Mouse (Mus musculus): ENCODE results near the gene Pls1. TPM values are rescaled to one million over a fixed set of nuclear protein-coding genes. Genes with fewer than 3 reads are reported as not detected.

Pls1 gene
- total RNA-seq, 2 experiments from 2014 or later = 9.2 to 12.3 TPM

GRCm38 (mm10) chr9:95795077-95795784 lies 49.9 kb downstream of the Pls1 start:
- DNase-seq (ENCODE audit: low spot score in 2 of 2) = no peak
- Histone ChIP-seq H3K27ac (no peak overlapping the region), H3K4me3 (no peak overlapping the region)
- no peak for TF ChIP-seq CTCF (conservative IDR thresholded peaks at IDR 0.05)

GRCm38 (mm10) chr9:95793986-95794744 lies 50.9 kb downstream of the Pls1 start:
- no peak overlapping the region for H3K27ac ChIP-seq
- TF ChIP-seq CTCF (conservative IDR thresholded peaks at IDR 0.05) = no peak
- H3K4me3 ChIP-seq = no peak overlapping the region
- DNase-seq (ENCODE audit: low spot score in 2 of 2) = no peak

GRCm38 (mm10) chr9:95784888-95785511 lies 60.1 kb downstream of the Pls1 start:
- no peak overlapping the region for H3K27ac ChIP-seq
- peak in 1 of 2 experiments; percentile 10 for DNase-seq (ENCODE audit: low spot score in 2 of 2)
- no peak for TF ChIP-seq CTCF (conservative IDR thresholded peaks at IDR 0.05)
- no peak overlapping the region for H3K4me3 ChIP-seq

- Histone ChIP-seq H3K4me3 (no peak overlapping the region; the same call in 1 of the 2 replicates), H3K27ac (no peak overlapping the region)
- no peak for TF ChIP-seq CTCF (conservative IDR thresholded peaks at IDR 0.05)
- DNase-seq (ENCODE audit: low spot score in 2 of 2) = no peak
Measured at GRCm38 (mm10) chr9:95783646-95784293, 61.3 kb downstream of the Pls1 start.

- TF ChIP-seq CTCF (conservative IDR thresholded peaks at IDR 0.05) = no peak
- DNase-seq (ENCODE audit: low spot score in 2 of 2) = peak; percentile 15 to 16
- Histone ChIP-seq H3K4me3 (no peak overlapping the region), H3K27ac (no peak overlapping the region)
Measured at GRCm38 (mm10) chr9:95771671-95772070, 73.4 kb downstream of the Pls1 start.

GRCm38 (mm10) chr9:95763218-95763617 lies 81.9 kb downstream of the Pls1 start:
- no peak for TF ChIP-seq CTCF (conservative IDR thresholded peaks at IDR 0.05)
- Histone ChIP-seq H3K4me3 (no peak overlapping the region), H3K27ac (no peak overlapping the region)
- DNase-seq (ENCODE audit: low spot score in 2 of 2) = no peak

DNA sequence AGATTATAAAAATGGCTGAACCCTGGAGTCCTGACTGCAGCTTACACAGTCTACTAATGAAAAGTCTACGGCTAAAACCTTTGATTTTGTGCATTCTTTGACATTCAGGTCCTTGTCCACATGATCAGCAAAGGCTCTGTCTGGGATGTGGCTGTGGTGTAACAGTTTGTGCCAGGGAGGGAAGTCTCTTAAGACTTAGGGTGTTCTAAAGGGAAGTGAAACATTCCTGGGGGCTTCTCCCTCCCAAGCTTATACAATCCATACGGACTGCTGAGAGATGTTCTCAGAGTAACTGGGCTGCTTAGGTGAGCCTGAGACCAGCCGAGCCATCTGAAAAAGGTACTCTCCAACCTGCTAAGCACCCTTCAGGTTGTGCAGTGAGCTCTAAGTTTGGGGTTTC lies 82.9 kb downstream of the Pls1 start:
- no peak for TF ChIP-seq CTCF (conservative IDR thresholded peaks at IDR 0.05)
- Histone ChIP-seq H3K4me3 (no peak overlapping the region), H3K27ac (no peak overlapping the region)
- DNase-seq (ENCODE audit: low spot score in 2 of 2) = no peak

DNA sequence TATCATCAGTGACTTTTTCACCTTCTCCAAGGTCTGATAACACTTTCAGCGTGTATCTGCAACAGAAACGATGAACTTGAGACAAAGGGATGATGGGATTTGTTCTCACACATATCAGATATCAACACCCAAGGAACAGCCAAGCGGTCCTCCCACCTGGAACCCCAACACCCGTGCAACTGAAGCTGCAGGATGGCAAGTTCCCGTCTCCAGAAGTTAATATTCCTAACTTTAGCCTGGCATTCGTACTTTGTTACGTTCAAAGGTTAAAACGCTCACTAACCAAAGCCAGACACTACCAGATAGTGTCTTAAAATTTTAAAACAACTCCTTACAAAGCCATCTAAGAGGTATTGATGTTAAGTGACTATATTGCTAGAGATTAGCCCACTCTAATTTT lies 83.7 kb downstream of the Pls1 start:
- no peak overlapping the region for H3K4me3 ChIP-seq
- H3K27ac ChIP-seq = no peak overlapping the region
- TF ChIP-seq CTCF (conservative IDR thresholded peaks at IDR 0.05) = no peak
- DNase-seq (ENCODE audit: low spot score in 2 of 2) = no peak

GRCm38 (mm10) chr9:95750746-95751145 lies 94.4 kb downstream of the Pls1 start:
- Histone ChIP-seq H3K4me3 (peak overlapping the region; percentile 82), H3K27ac (peak overlapping the region; percentile 95; the same call in 1 of the 2 replicates)
- TF ChIP-seq CTCF (conservative IDR thresholded peaks at IDR 0.05) = peak; percentile 71
- no peak for DNase-seq (ENCODE audit: low spot score in 2 of 2)

DNA sequence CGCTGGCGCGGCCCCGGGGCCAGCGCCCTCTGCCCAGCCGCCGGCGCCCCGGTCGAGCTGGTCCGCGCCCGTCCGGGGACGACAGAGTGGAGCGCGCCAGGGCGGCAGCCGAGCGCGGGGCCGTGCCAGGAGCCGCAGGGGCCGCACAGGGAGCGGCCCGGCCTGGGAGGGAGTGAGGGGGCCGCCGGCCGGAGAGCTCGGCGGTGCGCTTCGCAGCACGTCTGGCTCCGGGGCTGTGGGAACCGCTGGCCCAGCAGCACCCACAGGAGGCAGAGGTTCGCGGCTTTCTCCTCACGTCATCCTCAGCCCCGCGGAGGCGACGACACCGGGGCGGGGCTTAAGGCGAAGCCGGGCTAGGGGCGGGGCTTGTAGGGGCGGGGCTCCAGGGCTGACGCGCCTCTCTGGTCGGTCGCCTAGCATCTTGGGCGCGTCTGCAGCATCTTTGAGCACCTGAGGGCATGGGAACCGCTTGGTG lies 95.0 kb downstream of the Pls1 start, which contains the start of gene Trpc1:
Trpc1 (minus strand) TSS at position 339 of the 475 bp plus-strand sequence.
- peak within 1 kb of the TSS; percentile 95 for H3K27ac ChIP-seq
- peak within 1 kb of the TSS; percentile 82 for H3K4me3 ChIP-seq
- peak; percentile 77 to 85 for DNase-seq (ENCODE audit: low spot score in 2 of 2)
- TF ChIP-seq CTCF (conservative IDR thresholded peaks at IDR 0.05) = no peak

DNA sequence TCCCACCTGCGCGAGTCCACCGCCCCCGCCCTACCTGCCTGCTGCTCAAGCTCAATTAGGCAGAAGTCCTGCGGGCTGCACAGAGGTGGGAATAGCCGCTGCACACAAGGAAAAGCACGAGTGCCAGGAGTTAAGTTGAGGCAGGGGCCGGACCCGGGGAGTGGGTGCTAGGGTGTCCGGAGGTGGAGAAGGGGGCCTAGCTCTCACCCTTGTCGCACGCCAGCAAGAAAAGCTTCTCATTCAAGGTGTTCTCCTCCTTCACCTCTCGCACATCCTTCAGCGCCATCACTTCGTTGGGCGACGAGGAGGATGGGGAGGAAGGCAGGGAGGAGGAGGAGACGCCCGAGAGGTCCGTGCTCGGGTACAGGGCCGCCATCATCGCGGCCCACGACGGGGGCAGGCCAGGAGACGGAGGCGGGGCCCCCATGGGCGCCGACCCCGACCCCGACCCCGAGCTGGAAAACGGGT lies 95.6 kb downstream of the Pls1 start:
- no peak for TF ChIP-seq CTCF (conservative IDR thresholded peaks at IDR 0.05)
- H3K27ac ChIP-seq = peak overlapping the region; percentile 95

DNA sequence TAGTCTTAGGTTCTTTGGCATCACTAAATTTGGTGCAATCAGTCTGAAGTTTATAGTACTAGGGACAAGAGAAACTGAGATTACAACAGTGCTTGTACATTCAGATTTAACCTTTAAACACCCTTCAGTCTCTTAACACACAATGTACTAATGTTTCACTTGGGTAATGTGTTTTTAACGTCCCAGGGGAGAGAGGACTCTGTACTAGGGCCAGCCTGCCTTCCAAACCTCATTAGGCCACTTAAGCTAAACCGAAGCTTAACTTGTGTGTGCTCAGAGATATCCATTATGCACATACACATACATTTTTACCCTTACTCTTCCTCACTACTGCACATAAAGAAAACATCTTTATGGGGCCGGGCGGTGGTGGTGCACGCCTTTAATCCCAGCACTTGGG lies 97.8 kb downstream of the Pls1 start:
- no peak for DNase-seq (ENCODE audit: low spot score in 2 of 2)
- TF ChIP-seq CTCF (conservative IDR thresholded peaks at IDR 0.05) = no peak
- Histone ChIP-seq H3K4me3 (no peak overlapping the region), H3K27ac (no peak overlapping the region)

More for the DNA sequence above, 95.6 kb downstream of the Pls1 start:
- peak in 1 of 2 experiments; percentile 11 for DNase-seq (ENCODE audit: low spot score in 2 of 2)
- peak overlapping the region; percentile 82 for H3K4me3 ChIP-seq
